Mouse (Mus musculus): ENCODE results near the gene Zfp286. TPM values are rescaled to one million over a fixed set of nuclear protein-coding genes. Genes with fewer than 3 reads are reported as not detected.

Gene Zfp286
- 31.2 and 31.9 TPM in 2 replicates for polyA plus RNA-seq (2016; fragmentation: Nextera tagmentation; extraction: Ambion mirVana)

GRCm38 (mm10) chr11:62788935-62789616 lies at the start of gene Zfp286:
TSS of gene Zfp286 (minus strand) at chr11:62789462.
- Histone ChIP-seq H3K4me3 (peak within 1 kb of the TSS; percentile 59), H3K36me3 (peaks cover 24% of the 10 kb centered on the region), H3K4me1 (peaks cover 7% of the 10 kb centered on the region), H3K9me3 (replicated peaks) (peaks cover 7% of the 10 kb centered on the region; the same call in 1 of the 2 replicates), H3K4me2 (replicated peaks) (peak within 1 kb of the TSS; percentile 60), H3K27me3 (no peaks in the 10 kb centered on the region), H3K27ac (peak within 1 kb of the TSS; percentile 66; the same call in 1 of the 2 replicates), H3K9ac (peak within 1 kb of the TSS; percentile 83)
- peak; percentile 95 for ATAC-seq (ENCODE audit: low FRiP score)
- 8% methylated on average over 34 of the region's 34 CpGs for WGBS

GRCm38 (mm10) chr11:62831906-62832305 lies 42.6 kb upstream of the Zfp286 start:
- no peaks in the 10 kb centered on the region for H3K4me1 ChIP-seq
- no peak for ATAC-seq (ENCODE audit: low FRiP score)
- no peaks in the 10 kb centered on the region for H3K27me3 ChIP-seq
- no peaks in the 10 kb centered on the region for H3K36me3 ChIP-seq
- H3K27ac ChIP-seq: no peak overlapping the region
- no peak overlapping the region for H3K9ac ChIP-seq
- H3K9me3 ChIP-seq (replicated peaks): no peaks in the 10 kb centered on the region
- H3K4me3 ChIP-seq: no peak overlapping the region
- H3K4me2 ChIP-seq (replicated peaks): no peak overlapping the region

GRCm38 (mm10) chr11:62830387-62830786 lies 41.1 kb upstream of the Zfp286 start:
- no peak for ATAC-seq (ENCODE audit: low FRiP score)
- no peaks in the 10 kb centered on the region for H3K9me3 ChIP-seq (replicated peaks)
- no peaks in the 10 kb centered on the region for H3K36me3 ChIP-seq
- WGBS: 79% methylated on average over 2 of the region's 2 CpGs
- no peak overlapping the region for H3K4me2 ChIP-seq (replicated peaks)
- no peak overlapping the region for H3K27ac ChIP-seq
- no peaks in the 10 kb centered on the region for H3K27me3 ChIP-seq
- no peak overlapping the region for H3K4me3 ChIP-seq
- H3K4me1 ChIP-seq: no peaks in the 10 kb centered on the region
- no peak overlapping the region for H3K9ac ChIP-seq

- no peak for ATAC-seq (ENCODE audit: low FRiP score)
- 95% methylated on average over 3 of the region's 3 CpGs for WGBS
- Histone ChIP-seq H3K4me3 (no peak overlapping the region), H3K4me1 (no peaks in the 10 kb centered on the region), H3K27me3 (no peaks in the 10 kb centered on the region), H3K9ac (no peak overlapping the region), H3K36me3 (no peaks in the 10 kb centered on the region), H3K27ac (no peak overlapping the region), H3K9me3 (replicated peaks) (no peaks in the 10 kb centered on the region), H3K4me2 (replicated peaks) (no peak overlapping the region)
These were observed 38.6 kb upstream of the Zfp286 start for GRCm38 (mm10) chr11:62827911-62828310.

DNA sequence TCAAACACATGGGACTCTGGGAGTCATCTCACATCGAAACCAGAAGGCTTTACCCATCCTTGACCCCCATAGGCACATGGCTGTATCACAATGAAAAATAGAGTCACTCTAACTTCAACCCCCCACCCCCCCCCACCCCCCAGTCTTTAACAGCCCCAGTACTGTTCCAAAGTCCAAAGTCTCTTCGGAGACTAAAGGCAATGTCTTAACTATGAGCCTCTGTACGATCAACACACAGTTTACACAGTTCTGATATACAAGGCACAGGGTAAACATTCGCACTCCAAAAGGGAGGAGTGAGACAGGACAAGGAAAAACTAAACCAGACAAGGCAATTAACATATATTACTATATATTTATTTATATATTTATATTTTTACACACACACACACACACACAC lies 37.9 kb upstream of the Zfp286 start:
- ATAC-seq (ENCODE audit: low FRiP score): no peak
- Histone ChIP-seq H3K27me3 (no peaks in the 10 kb centered on the region), H3K4me2 (replicated peaks) (no peak overlapping the region), H3K9me3 (replicated peaks) (no peaks in the 10 kb centered on the region), H3K27ac (no peak overlapping the region), H3K9ac (no peak overlapping the region), H3K36me3 (no peaks in the 10 kb centered on the region), H3K4me1 (no peaks in the 10 kb centered on the region), H3K4me3 (no peak overlapping the region)
- 87% methylated on average over 4 of the region's 4 CpGs for WGBS

GRCm38 (mm10) chr11:62826106-62826733 lies 37.0 kb upstream of the Zfp286 start:
- H3K4me3 ChIP-seq: no peak overlapping the region
- H3K27ac ChIP-seq: no peak overlapping the region
- H3K27me3 ChIP-seq: no peaks in the 10 kb centered on the region
- no peak overlapping the region for H3K9ac ChIP-seq
- ATAC-seq (ENCODE audit: low FRiP score): no peak
- no peaks in the 10 kb centered on the region for H3K9me3 ChIP-seq (replicated peaks)
- no peak overlapping the region for H3K4me2 ChIP-seq (replicated peaks)
- H3K4me1 ChIP-seq: peaks cover 6% of the 10 kb centered on the region; the same call in 1 of the 2 replicates
- H3K36me3 ChIP-seq: no peaks in the 10 kb centered on the region
- WGBS: 80% methylated on average over 6 of the region's 6 CpGs

DNA sequence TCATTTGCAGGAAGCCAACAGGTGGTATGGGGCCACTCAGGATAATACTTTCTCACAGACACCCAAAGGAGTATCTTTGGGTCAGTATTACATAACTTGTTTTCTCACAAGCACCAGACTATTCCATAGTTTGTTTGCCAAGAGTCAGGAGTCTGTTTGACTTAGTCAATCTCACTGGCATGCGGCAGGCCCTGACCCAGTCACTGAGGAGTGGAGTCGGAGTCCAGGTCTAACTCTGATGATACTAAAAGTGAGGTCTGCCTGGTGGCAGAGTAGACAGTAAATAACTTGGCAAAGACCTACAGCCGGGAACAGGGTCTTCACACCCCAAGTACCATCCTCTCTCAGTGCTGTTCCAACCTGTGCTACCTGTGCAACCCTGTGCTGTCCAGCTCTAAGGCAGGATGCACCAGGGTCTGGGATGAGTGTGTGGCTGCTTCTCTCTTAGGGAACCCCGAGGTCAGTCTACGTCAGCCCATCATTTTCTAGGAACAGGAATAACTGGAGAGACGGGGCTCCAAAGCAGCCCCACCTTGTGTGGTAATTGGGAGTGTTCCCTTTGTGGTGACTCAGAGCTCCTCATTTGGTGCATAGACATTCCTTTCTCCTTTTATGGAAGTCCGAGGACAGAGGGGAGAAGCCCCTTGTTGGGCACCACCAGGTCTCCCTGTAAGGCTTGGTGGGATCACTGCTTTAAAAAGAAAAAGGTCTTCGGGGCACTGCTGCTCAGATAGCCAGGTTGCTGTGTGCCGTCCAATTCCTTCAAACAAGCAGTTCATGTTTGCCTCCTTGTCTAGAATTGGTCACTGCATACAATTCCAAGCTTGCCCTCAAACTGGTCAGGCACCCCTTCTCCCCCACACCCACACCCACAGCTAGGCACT lies 36.2 kb upstream of the Zfp286 start:
- Histone ChIP-seq H3K27ac (no peak overlapping the region), H3K27me3 (no peaks in the 10 kb centered on the region), H3K9ac (no peak overlapping the region), H3K9me3 (replicated peaks) (no peaks in the 10 kb centered on the region), H3K36me3 (no peaks in the 10 kb centered on the region), H3K4me2 (replicated peaks) (no peak overlapping the region), H3K4me3 (no peak overlapping the region), H3K4me1 (peaks cover 13% of the 10 kb centered on the region)
- ATAC-seq (ENCODE audit: low FRiP score): no peak
- 84% methylated on average over 9 of the region's 9 CpGs for WGBS

GRCm38 (mm10) chr11:62824211-62824610 lies 34.9 kb upstream of the Zfp286 start:
- no peaks in the 10 kb centered on the region for H3K9me3 ChIP-seq (replicated peaks)
- ATAC-seq (ENCODE audit: low FRiP score): no peak
- 75% methylated on average over 7 of the region's 7 CpGs for WGBS

GRCm38 (mm10) chr11:62821893-62822292 lies 32.6 kb upstream of the Zfp286 start:
- ATAC-seq (ENCODE audit: low FRiP score): no peak
- 0 out of 2 replicates have a peak overlapping the region, but pooled peaks have one; percentile 2 for H3K4me3 ChIP-seq
- no peak overlapping the region for H3K27ac ChIP-seq
- H3K9ac ChIP-seq: no peak overlapping the region
- H3K4me2 ChIP-seq (replicated peaks): peak overlapping the region; percentile 30
- no peaks in the 10 kb centered on the region for H3K36me3 ChIP-seq
- peaks cover 18% of the 10 kb centered on the region for H3K4me1 ChIP-seq
- no peaks in the 10 kb centered on the region for H3K27me3 ChIP-seq
- no peaks in the 10 kb centered on the region for H3K9me3 ChIP-seq (replicated peaks)
- WGBS: 72% methylated on average over 5 of the region's 5 CpGs

More at GRCm38 (mm10) chr11:62824211-62824610, 34.9 kb upstream of the Zfp286 start:
- Histone ChIP-seq H3K4me3 (no peak overlapping the region), H3K9ac (no peak overlapping the region), H3K36me3 (no peaks in the 10 kb centered on the region), H3K27me3 (no peaks in the 10 kb centered on the region), H3K4me1 (peaks cover 18% of the 10 kb centered on the region), H3K4me2 (replicated peaks) (no peak overlapping the region), H3K27ac (no peak overlapping the region)

DNA sequence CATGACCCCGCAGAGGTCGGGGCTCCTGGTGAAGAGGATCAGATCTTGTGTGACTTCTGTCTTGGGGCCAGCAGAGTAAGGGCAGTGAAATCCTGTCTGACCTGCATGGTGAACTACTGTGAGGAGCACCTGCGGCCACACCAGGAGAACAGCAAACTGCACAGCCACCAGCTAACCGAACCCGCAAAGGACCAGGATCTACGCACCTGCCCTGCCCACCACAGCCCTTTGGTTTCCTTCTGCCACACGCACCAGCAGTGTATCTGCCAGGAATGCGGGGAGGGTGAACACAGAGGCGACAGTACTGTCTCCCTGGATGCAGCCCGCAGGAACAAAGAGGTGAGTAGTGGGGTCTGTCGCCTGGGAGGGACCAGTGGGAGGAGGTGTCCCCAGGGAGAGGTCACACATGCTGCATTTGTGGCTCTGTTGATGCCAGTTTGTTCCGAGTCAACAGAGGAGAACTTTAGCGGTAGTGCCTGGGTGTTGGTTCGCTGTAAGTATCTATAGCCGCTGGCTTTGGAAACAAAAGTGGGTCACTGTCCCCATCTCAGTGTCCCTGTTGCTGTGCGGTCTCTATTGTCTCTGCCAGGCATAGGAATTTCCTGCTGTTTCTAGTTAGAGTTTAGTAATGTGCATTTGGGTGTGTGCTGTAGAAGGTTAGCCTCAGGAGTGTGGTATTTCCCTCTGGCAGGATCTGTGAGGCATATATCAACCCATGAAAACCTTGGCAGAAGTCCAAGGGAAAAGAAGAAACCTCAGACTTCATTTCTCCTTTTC lies 31.6 kb upstream of the Zfp286 start:
- peak overlapping the region; percentile 64 for H3K27ac ChIP-seq
- peak; percentile 62 for ATAC-seq (ENCODE audit: low FRiP score)

GRCm38 (mm10) chr11:62820059-62820541 lies 30.8 kb upstream of the Zfp286 start, which contains the start of gene Trim16:
TSS of gene Trim16 (plus strand) at chr11:62820231.
- peak within 1 kb of the TSS; percentile 41 for H3K4me3 ChIP-seq
- 10% methylated on average over 15 of the region's 15 CpGs for WGBS
- ATAC-seq (ENCODE audit: low FRiP score): peak; percentile 84
- no peaks in the 10 kb centered on the region for H3K9me3 ChIP-seq (replicated peaks)
- H3K27ac ChIP-seq: peak within 1 kb of the TSS; percentile 64
- H3K27me3 ChIP-seq: no peaks in the 10 kb centered on the region
- peaks cover 18% of the 10 kb centered on the region for H3K4me1 ChIP-seq
- H3K36me3 ChIP-seq: no peaks in the 10 kb centered on the region
- H3K4me2 ChIP-seq (replicated peaks): peak within 1 kb of the TSS; percentile 71
- peak within 1 kb of the TSS; percentile 51 for H3K9ac ChIP-seq

More for the DNA sequence above, 31.6 kb upstream of the Zfp286 start:
- WGBS: 17% methylated on average over 16 of the region's 16 CpGs
- Histone ChIP-seq H3K4me3 (peak overlapping the region; percentile 41), H3K36me3 (no peaks in the 10 kb centered on the region), H3K4me1 (peaks cover 18% of the 10 kb centered on the region), H3K9ac (peak overlapping the region; percentile 51), H3K9me3 (replicated peaks) (no peaks in the 10 kb centered on the region), H3K27me3 (no peaks in the 10 kb centered on the region), H3K4me2 (replicated peaks) (peak overlapping the region; percentile 71)
